Mouse (Mus musculus) forebrain, embryonic 16.5 days (tissue): Measurements from ENCODE around the gene Slc18a3. TPM values are rescaled to one million over a fixed set of nuclear protein-coding genes. Genes with fewer than 3 reads are reported as not detected.

Source experiments
- ATAC-seq: fragments of 200-750 bp; cut with Nextera tagmentation; 2 replicates; pipeline ENCODE4 v1.8.0; 2017; ENCODE audit warnings: mild to moderate bottlenecking, moderate library complexity
- H3K27ac ChIP-seq: fragments of 300-500 bp; sonication (generic); 2 replicates; pipeline ENCODE4 v1.5.1; 2014; ENCODE audit warnings: low read length, control low read depth
- H3K27me3 ChIP-seq: fragments of 300-500 bp; sonication (generic); replicated peaks from 2 replicates; pipeline ENCODE4 v1.6.1; 2014; ENCODE audit warnings: low read length; ENCODE audit not compliant: control insufficient read depth, insufficient read depth
- H3K36me3 ChIP-seq: fragments of 300-500 bp; sonication (generic); 2 replicates; pipeline ENCODE4 v1.6.1; 2014; ENCODE audit not compliant: control insufficient read depth, insufficient read depth
- H3K4me1 ChIP-seq: fragments of 300-500 bp; sonication (generic); replicated peaks from 2 replicates; pipeline ENCODE4 v1.6.1; 2014; ENCODE audit warnings: low read length; ENCODE audit not compliant: control insufficient read depth, insufficient read depth
- H3K4me2 ChIP-seq: fragments of 300-500 bp; sonication (generic); 2 replicates; pipeline ENCODE4 v1.6.1; 2014; ENCODE audit warnings: mild to moderate bottlenecking, low read length, control low read depth
- H3K4me3 ChIP-seq: fragments of 300-500 bp; sonication (generic); replicated peaks from 2 replicates; pipeline ENCODE4 v1.5.1; 2014; ENCODE audit warnings: mild to moderate bottlenecking, low read length, control low read depth
- H3K9ac ChIP-seq: fragments of 300-500 bp; sonication (generic); replicated peaks from 2 replicates; pipeline ENCODE4 v1.6.1; 2014; ENCODE audit warnings: low read depth, low read length, control low read depth
- H3K9me3 ChIP-seq: fragments of 300-500 bp; sonication (generic); 2 replicates; pipeline ENCODE4 v1.6.1; 2016; ENCODE audit warnings: low read length; ENCODE audit not compliant: control insufficient read depth
- WGBS: fragments of 180-500 bp; shearing (Covaris S2); extraction: QIAGEN DNeasy Blood & Tissue Kit; methylation state at CpG from one replicate; pipeline ENCODE4 v1.1.7; 2014; 5-methylcytosine and 5-hydroxymethylcytosine counted together
- polyA plus RNA-seq: library from polyadenylated mRNA; unstranded; fragments of >200 nt; fragmentation: Nextera tagmentation; extraction: Ambion mirVana; gene quantifications from 2 replicates; pipeline ENCODE4 v1.2.1, GENCODE M21; 2015

Gene Slc18a3
- polyA plus RNA-seq, 1 experiment from 2014 or later: 2.6 TPM

DNA sequence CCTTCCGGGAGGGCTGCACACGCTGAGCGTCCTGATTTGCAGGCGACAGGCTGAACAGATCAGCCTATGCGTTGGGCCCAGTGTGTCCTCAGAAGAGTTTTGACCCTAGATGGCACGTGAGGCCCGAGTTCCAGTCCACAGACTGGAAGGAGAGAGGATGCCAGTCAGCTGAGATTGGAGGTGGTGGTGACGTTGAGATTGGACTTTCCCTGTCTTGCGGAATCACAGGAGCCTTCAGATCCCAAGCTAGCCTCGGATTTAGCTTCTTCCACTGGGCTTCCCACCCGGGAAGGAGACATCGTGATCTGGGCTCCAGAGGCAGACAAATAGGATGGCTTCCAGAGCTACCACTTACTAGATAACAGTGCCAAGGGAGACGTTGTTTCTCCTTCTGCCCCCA, 1.2 kb upstream of the Slc18a3 start, which contains the start of gene Chat:
Gene Chat, minus strand, starts transcription at position 101 of the 400 bp plus-strand sequence.
- H3K36me3 ChIP-seq: no peaks in the 10 kb centered on the region
- peaks cover 64% of the 10 kb centered on the region for H3K27me3 ChIP-seq
- H3K9ac ChIP-seq: peak within 1 kb of the TSS; percentile 44
- WGBS: 14% methylated on average over 13 of the region's 13 CpGs
- no peak within 1 kb of the TSS for H3K27ac ChIP-seq
- peak within 1 kb of the TSS; percentile 45 for H3K4me3 ChIP-seq
- peaks cover 16% of the 10 kb centered on the region for H3K4me1 ChIP-seq
- peak within 1 kb of the TSS; percentile 65 for H3K4me2 ChIP-seq
- no peaks in the 10 kb centered on the region for H3K9me3 ChIP-seq
- no peak for ATAC-seq

DNA sequence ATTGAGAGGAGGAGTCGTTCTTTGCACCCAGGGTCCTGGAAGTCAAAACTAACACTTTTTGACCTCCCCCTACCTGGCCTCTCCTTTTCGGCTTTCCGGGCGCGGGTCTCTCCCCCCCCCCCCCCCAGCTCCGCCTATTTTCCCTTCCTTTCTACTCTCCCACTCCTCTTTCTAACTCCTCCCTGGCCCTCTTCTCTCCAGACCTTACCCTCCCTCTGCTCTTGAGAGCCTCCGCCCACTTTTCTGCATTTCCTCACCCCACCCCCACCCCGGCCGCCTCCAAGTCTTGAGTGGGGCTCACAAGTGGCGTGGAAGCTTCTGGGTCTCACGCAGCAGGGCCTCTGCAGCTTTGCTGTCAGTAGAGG, 838 bp upstream of the Slc18a3 start:
- H3K9ac ChIP-seq: no peak overlapping the region; the same call in 1 of the 2 replicates
- H3K4me1 ChIP-seq: peaks cover 16% of the 10 kb centered on the region
- WGBS: 1% methylated on average over 10 of the region's 11 CpGs

DNA sequence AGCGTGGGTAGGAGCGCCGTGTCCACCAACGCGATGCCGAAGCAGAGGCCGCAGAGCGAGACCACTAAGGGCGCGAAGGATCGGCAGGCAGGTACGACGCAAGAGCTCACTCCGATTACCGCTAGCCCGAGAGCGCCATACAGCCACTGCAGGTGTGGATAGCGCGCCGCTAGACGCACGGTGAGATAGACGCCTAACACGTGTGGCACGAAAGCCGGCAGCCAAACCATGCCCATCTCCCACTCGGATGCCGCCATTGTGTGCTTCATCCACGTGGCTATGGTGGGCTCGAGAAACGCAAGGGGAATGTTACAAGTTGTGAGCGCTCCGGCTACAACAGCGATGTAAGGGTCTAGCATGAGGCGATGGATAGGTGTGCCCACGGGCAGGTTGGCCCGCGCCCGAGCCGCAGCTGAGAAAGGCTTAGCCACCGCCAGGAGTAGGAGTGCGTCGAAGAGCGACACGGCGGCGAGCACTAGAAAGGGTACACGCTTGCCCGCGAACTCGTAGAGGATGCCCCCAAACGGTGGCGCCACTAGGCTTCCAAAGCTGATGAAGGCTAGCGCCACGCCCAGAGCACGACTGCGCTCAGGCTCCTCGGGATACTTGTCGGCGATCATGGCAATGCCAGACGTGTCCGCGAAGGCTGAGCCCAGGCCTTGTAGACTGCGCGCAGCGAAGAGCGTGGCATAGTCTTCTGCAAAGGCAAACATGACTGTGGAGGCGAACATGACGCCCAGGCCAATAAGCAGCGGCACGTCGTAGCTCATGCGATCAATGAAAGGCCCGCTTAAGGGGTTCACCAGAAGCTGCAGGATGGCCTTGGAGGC, 1.2 kb downstream of the Slc18a3 start:
- 3% methylated on average over 74 of the region's 74 CpGs for WGBS
- ATAC-seq: 0 out of 2 replicates have a peak, but pooled peaks have one; percentile 26

More for the DNA sequence above, 838 bp upstream of the Slc18a3 start:
- no peaks in the 10 kb centered on the region for H3K9me3 ChIP-seq
- H3K4me3 ChIP-seq: peak overlapping the region; percentile 45
- H3K36me3 ChIP-seq: no peaks in the 10 kb centered on the region
- peaks cover 65% of the 10 kb centered on the region for H3K27me3 ChIP-seq
- peak overlapping the region; percentile 65 for H3K4me2 ChIP-seq
- no peak for ATAC-seq
- no peak overlapping the region for H3K27ac ChIP-seq

DNA sequence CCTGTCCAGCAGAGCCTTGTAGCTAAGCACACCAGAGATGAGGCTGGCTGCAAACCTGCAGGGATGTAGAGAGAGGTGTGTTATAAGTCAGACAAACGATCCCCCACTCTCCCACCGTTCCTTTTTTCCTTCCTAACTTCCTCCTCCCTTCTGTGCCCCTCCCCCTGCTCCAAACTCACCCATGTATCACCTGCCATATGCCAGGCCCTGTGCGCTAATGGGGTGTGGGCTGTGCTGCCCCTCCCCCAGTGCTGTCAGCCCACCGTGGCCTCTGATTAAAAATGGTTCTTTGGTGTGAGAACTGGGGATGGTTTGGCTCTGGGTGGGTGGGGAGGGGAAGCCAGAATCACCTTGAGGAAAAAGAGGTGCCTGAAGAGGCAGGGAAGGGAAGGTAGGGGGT, 12.1 kb downstream of the Slc18a3 start:
- Histone ChIP-seq H3K4me3 (no peak overlapping the region), H3K9me3 (no peaks in the 10 kb centered on the region), H3K4me2 (no peak overlapping the region), H3K36me3 (no peaks in the 10 kb centered on the region), H3K27me3 (no peaks in the 10 kb centered on the region; the same call in 1 of the 2 replicates), H3K27ac (no peak overlapping the region), H3K4me1 (no peaks in the 10 kb centered on the region), H3K9ac (no peak overlapping the region)
- ATAC-seq: no peak
- WGBS: 21% methylated on average over 4 of the region's 4 CpGs

More for the DNA sequence above, 1.2 kb downstream of the Slc18a3 start:
- Histone ChIP-seq H3K4me3 (peak overlapping the region; percentile 45), H3K4me2 (peak overlapping the region; percentile 65), H3K27ac (no peak overlapping the region), H3K9me3 (no peaks in the 10 kb centered on the region), H3K9ac (no peak overlapping the region), H3K27me3 (peaks cover 76% of the 10 kb centered on the region), H3K36me3 (no peaks in the 10 kb centered on the region), H3K4me1 (peaks cover 16% of the 10 kb centered on the region)

DNA sequence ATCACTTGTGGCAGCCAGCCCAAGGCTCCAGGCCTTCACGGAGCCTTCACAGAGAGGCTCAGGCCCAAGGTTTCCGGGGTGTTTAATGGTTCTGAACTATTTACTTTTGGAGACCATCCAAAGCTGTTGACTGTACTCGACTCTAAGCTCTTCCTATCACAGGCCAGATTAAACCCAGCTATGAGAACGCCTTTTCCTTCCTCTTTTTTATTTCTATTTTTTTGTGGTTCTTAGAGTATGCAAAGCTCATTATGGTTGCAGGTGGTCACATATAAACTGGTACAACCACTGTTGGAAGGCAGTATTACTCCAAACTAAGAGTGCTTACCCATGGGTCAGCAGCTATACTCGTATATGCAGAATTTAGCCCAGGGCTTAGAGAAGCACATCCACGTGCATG, 17.7 kb downstream of the Slc18a3 start:
- Histone ChIP-seq H3K4me1 (peaks cover 2% of the 10 kb centered on the region; the same call in 1 of the 2 replicates), H3K36me3 (no peaks in the 10 kb centered on the region), H3K4me3 (no peak overlapping the region), H3K27ac (no peak overlapping the region), H3K4me2 (no peak overlapping the region), H3K9ac (no peak overlapping the region), H3K9me3 (no peaks in the 10 kb centered on the region), H3K27me3 (no peaks in the 10 kb centered on the region)
- no peak for ATAC-seq
- WGBS: 73% methylated on average over 6 of the region's 6 CpGs

DNA sequence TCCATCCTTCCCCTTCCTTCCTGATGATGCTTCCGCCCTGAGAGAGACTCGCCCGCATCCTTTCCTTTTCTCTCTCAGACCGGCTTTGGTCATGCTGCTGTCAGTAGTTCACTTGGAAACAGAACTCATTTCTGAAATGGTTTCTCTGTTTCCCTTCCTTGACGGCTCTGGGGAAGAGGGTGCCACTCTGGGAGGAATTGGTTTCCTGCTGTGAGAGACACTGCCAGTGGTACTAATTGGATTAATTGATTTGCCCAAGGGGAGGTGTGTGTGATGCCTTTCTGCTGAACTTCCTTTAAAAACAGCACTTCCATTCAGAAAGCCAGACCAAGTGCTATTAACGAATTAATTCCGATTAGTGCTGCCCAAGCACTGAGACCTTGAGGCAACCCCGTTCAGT, 21.2 kb downstream of the Slc18a3 start:
- WGBS: 4% methylated on average over 8 of the region's 8 CpGs
- no peak for ATAC-seq
- Histone ChIP-seq H3K4me2 (no peak overlapping the region), H3K9ac (no peak overlapping the region), H3K36me3 (no peaks in the 10 kb centered on the region), H3K4me1 (peaks cover 14% of the 10 kb centered on the region), H3K27ac (no peak overlapping the region), H3K9me3 (no peaks in the 10 kb centered on the region), H3K4me3 (no peak overlapping the region), H3K27me3 (no peaks in the 10 kb centered on the region)

DNA sequence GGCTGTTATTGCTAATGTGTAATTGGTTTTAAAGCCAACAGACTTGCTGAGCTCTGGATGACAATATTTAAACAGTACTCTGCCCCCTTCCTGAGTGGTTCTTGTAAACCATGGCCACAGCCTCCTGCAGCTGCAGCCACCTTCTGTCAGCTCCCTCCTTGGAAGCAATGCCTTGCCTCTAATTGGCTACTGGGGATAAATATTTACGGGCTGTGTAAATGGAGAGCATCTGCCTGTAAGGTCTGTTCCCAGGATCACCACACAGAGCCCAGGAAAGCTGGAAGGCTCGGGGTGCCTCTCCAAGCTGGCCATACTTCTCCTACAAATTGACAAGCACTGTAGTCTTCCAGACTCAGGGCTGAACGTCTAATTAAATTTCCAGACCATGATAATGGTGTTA, 24.9 kb downstream of the Slc18a3 start:
- Histone ChIP-seq H3K36me3 (no peaks in the 10 kb centered on the region), H3K9me3 (no peaks in the 10 kb centered on the region), H3K27me3 (no peaks in the 10 kb centered on the region), H3K4me2 (no peak overlapping the region), H3K4me1 (peaks cover 14% of the 10 kb centered on the region), H3K4me3 (no peak overlapping the region), H3K9ac (no peak overlapping the region), H3K27ac (no peak overlapping the region; the same call in 1 of the 2 replicates)
- peak; percentile 94 for ATAC-seq
- WGBS: 12% methylated on average over 3 of the region's 3 CpGs

DNA sequence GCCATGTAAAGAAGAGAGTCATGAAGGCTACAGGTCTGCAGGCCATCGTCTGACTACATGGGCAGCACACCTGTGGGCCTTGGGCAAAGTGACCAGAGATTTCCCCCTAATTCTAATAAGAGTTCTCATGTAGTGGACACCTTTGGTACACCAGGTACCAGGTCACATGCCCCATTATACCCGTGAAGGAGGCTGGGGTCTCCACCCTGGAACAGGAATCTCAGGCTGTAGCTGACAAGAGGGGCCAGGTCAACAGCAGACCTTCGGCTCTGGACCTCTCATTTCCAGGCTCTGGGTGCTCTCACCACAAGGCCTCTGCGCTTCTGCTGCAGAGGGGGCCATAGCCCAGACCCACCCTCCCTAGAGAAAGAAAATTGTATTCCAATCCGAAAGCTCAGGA, 25.3 kb downstream of the Slc18a3 start:
- Histone ChIP-seq H3K27me3 (no peaks in the 10 kb centered on the region), H3K4me3 (no peak overlapping the region), H3K9me3 (no peaks in the 10 kb centered on the region), H3K9ac (no peak overlapping the region), H3K36me3 (no peaks in the 10 kb centered on the region), H3K4me2 (no peak overlapping the region), H3K27ac (0 out of 2 replicates have a peak overlapping the region, but pooled peaks have one; percentile 44), H3K4me1 (peaks cover 14% of the 10 kb centered on the region)
- 69% methylated on average over 5 of the region's 5 CpGs for WGBS
- no peak; the same call in 1 of the 2 replicates for ATAC-seq

DNA sequence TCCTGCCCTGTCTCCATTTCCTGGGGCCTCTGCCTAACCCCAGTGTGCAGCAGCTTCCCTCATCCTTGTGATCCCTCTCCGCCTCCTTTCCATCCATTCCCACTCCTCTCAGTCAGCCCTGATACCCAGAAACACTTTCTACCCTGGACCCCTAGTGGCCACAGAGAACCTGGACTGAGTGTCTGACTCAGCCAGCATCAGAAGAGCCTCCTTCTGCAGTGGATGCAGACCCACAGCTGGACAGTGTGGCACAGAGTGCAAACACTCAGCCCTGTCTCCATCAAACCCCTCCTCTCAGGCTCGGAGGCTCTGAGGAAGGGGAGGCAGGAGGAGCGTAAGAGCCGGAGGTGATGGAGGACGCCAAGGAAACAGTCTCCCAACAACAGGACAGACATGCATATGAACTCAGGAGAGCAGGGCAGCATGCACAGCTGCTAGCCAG, 27.3 kb downstream of the Slc18a3 start:
- H3K4me1 ChIP-seq: peaks cover 12% of the 10 kb centered on the region
- H3K36me3 ChIP-seq: no peaks in the 10 kb centered on the region
- no peak overlapping the region for H3K4me2 ChIP-seq
- H3K27me3 ChIP-seq: no peaks in the 10 kb centered on the region
- 35% methylated on average over 5 of the region's 5 CpGs for WGBS
- ATAC-seq: no peak
- no peak overlapping the region for H3K9ac ChIP-seq
- H3K27ac ChIP-seq: no peak overlapping the region
- H3K4me3 ChIP-seq: no peak overlapping the region
- H3K9me3 ChIP-seq: no peaks in the 10 kb centered on the region
